Mouse (Mus musculus): ENCODE measurements around the gene Kel.

The Kel gene

DNA sequence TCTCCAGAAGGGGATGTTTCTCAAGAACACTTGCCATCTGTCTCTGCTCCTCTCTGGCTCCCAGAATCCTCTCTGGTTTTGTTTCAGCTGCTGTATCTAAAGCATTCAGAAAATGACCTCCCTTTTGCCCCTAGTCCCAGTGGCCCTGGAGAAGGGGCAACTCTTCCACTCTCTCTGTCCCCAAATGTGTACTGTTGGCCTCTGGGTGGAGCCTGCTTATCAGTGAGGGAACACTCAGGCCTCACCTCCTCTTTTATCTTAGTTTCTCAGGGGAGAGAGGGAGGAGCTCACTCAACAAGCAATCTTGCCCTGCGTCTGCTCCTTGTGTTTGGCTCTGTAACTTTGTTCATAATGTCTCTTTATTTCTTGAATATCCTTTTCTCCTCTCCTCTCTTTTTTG is at the start of gene Kel:
TSS of gene Kel (minus strand) at position 217 of the 400 bp plus-strand sequence.
- DNase-seq (ENCODE audit: low spot score in 2 of 2), result no peak

DNA sequence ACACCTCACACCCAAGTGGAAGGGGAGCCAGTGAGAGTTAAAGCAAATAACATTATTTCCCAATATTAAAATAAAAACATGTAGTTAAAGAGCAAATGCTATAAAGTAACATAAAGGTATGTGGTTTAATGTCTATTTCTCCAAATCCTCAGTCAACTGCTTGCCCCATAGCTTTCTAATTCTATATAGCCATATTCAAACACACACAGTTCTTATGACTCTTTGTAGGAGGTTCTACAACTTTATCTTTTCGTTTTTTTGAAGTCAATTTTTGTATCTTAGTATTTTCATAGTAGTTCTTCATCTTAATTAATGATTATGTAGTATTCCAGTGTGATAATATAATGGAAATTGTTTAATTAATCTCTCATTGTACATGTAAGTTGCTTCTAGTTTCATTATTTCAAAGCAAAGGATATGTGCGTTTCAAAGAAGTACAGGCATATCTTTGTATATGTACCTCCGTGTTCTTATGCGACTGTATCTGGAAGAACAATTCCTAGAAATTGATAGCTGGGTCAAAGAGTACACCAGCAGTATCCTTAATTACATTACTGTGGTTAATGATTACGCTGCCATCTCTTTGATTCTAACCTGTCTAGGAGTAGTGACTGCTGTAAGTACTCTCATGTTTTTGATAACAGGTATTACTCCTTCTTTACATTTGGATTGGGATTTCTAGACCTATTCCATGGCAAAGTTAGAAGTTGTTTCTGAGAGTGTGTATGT is 40.7 kb upstream of the Kel start:
- no peak for DNase-seq (ENCODE audit: low spot score in 2 of 2)

DNA sequence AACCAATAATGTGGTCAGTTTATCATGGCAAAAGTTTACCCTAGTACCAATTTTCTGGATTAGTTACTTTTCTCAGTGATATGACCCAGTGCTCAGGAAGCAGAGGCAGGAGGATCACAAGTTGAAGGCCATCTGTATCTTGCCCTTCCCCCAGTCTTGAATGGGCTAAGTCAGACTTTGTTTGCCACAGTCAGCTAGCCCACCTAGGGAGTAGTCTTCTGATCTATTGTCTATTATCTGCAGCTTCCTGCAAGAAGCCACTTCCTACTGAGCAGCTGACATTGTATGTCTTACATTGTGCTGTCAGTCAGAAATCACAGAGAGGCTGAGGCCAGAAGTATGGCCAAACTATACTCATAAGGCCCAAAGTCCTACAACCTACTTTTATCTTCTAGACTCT is 37.0 kb upstream of the Kel start:
- no peak for DNase-seq (ENCODE audit: low spot score in 2 of 2)

DNA sequence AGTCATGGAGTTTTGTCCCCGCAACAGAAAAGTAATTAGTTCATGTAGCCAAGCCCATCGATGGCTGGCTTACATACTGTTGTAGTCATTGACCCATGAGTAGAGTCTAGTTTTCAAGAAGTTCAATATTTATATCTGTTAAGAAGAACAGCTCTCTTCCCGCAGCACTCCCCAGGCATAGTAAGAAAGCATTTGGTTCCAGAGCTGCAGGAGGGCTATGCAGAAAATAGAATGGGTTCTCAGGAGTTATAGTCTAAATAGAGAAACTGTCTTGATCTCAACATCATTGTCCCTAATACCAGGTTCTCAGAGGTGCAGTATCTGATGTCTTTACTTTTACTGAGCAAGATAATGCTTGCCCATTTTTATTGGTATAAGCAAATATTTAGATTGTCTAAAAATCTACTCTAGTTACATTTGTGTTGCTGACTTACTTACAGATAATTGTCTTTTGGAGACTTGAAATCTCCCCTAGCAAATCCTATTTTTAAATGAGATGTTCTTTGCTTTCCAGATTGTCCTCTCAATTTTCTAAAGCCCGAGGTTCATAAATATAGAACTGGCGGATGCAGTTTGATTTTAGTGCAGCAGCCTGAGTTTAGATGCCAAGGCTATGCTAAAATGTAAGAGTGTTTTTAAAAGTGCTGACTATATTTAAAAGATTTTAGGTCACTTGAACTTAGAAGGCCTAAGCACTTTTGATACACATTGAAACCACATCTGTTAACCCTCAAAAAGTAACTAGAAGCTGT is 30.8 kb upstream of the Kel start:
- DNase-seq (ENCODE audit: low spot score in 2 of 2), result no peak

DNA sequence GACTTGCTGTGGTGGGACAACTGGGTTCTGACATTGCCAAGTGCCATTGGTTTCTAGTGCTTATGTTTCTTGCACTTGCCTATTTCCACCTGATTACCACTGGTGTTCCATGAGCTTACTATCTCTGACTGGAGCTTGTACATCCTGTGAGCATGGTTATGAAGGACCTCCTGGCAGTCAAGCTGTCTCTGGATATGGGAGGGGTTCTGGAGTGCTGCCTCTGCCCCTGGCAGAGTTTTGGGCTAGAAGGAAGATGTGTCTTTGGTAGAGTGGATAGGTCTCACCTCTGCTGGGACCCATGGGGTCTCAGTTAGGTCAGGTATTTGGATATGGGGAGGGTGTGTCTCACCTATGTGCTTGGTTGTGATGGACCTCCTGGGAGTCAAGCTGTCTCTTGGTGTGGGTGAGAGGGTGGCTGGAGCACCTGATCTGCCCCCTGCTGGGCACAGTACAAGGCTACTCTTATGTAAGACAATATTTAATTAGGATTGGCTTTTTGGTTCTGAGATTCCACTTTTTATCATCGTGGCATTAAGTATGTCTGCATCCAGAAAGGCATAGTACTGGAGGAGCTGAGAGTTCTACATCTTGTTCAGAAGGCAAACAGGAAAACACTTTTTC is 24.0 kb upstream of the Kel start:
- no peak for DNase-seq (ENCODE audit: low spot score in 2 of 2)

DNA sequence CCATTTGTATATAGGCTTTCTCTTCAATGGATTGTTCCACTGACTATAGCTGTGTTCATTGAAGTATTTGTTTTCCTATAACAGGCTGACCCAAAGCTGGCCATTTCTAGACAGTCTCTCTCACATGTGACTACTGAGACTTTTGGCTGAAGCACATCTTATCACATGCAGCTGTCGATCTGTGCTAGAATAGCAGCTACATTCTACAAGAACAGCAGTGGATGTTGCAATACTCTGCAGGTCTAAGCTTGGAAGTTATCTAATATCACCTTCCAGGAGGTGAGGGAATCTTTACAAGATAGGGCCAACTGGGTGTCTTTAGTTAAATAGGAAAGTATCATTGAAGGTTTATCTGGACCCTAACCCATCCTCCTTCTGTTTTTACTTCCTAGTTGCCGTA is 17.3 kb upstream of the Kel start:
- DNase-seq (ENCODE audit: low spot score in 2 of 2), result no peak

DNA sequence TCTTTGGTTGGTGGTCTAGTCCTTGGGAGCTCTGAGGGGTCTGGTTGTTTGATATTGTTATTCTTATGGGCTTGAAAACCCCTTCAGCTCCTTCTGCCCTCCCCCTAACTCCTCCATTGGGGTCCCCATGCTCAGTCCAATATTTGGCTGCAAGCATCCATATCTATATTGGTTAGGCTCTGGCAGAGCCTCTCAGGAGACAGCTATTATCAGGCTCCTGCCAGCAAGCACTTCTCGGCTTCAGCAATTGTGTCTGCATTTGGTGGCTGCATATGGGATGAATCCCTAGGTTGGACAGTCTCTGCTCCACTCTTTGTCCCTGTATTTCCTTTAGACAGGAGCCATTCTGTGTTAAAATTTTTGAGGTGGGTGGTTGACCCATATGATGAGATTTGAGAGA is 6.1 kb upstream of the Kel start:
- no peak for DNase-seq (ENCODE audit: low spot score in 2 of 2)

DNA sequence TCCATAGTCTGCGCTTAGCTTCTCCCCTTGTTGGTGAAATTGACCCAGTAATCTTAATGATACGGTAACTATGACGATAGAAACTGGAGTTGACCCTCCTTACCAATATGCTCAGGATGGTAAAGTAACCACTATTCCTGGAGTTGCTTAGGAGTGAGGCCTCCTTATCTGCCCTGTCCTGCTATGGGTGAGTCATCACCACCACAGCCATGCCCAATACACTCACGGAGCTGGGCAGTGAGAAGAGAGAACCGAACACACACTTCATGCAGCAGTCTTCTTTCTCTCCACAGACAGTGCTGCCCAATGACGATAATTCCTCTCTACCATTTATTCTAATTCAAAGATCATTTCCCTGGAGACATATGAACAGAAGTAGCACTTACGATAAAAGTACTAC is 2.1 kb upstream of the Kel start:
- DNase-seq (ENCODE audit: low spot score in 2 of 2), result no peak

DNA sequence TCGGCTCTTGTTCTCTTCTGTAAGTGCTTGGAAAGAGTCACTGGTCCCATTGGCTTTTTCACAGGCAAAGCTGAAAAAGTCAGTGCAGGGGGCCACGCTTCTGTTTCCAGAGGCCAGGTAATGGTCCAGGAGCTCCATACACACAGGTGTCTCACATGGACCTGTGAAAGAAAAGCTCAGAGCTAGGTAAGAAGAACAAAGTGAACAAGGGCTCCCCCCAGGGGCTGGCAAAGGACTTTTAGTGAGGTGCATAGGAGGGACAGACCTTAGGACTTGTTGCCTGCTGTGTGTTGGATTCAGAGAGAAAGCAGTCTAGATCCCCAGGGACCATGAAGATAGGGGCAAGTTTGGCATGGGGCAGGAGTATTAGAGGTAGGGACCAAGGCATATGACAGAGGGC is 1.2 kb downstream of the Kel start:
- no peak for DNase-seq (ENCODE audit: low spot score in 2 of 2)

DNA sequence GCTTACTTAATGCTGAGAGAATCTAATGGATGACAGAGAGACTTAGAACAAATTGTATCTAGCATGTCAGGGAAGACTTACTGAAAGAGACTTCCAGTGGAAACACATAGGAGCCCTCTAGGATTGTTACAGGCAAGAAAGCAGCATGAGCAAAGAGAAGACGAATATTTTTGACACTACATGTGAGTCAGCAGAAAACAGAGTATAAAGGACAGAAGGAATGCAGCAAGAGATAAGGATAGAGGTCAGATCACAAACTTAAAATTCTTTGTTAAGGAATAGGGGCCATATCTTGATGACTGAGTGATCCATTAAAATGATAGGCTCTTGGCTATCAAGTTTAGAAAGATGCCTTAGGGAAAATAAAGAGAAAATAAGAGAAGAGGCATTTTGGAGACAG is 2.9 kb downstream of the Kel start:
- DNase-seq (ENCODE audit: low spot score in 2 of 2), result no peak

DNA sequence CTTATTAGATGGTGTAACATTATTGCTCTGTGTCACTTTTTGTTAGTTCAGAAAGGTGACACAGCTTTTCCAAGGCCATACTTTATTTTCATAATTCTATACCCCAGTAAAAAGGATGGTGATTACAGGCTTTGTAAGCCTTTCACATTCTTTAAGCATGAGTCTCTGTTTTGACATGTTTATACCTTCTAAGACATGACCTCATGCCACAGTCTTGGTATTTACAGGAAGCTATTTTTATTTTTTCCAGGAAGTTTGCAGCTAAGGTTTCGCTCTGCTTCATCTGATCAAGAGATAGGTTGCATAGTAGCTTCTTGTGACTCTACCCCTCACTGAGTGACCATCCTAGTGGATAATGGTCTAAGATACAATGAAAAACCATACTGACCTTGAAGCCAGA is 9.7 kb downstream of the Kel start:
- no peak for DNase-seq (ENCODE audit: low spot score in 2 of 2)

DNA sequence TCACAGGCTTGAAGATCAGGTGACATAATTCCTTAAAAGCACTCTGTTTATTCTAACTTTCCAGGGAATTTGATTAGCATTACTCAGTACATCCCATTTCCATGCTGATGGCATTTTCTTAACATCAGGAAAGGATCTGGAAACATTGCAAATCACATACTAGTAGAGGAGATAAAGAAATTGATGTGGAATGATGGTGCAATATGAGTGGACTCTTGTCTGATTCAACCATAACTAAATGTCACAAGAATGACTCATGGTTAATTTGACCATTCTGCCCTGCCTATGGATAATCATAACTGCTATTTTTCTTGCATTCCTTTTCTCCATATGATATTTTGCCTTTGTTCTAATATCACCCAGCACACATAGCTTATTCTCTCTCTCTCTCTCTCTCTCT is 11.9 kb downstream of the Kel start:
- DNase-seq (ENCODE audit: low spot score in 2 of 2), result no peak

DNA sequence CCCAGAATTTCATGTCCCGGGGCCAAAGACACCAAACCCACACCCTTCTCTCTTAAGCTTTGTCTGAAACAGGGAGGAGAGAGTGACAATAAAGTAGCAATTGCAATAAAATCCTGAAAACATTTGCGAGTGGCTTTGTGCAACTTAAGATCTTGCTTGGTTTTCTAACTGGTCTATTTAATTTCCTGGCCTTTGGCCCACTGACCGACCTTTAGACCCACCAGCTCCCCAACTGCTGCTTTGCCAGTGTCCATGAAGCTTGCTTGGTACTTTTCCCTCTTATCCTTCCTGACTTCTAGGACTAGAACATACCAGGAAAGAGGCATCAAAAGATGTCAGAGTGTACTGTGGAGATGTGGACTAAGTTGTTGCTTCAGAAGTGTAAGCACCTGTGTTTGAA is 18.5 kb downstream of the Kel start:
- no peak for DNase-seq (ENCODE audit: low spot score in 2 of 2)

DNA sequence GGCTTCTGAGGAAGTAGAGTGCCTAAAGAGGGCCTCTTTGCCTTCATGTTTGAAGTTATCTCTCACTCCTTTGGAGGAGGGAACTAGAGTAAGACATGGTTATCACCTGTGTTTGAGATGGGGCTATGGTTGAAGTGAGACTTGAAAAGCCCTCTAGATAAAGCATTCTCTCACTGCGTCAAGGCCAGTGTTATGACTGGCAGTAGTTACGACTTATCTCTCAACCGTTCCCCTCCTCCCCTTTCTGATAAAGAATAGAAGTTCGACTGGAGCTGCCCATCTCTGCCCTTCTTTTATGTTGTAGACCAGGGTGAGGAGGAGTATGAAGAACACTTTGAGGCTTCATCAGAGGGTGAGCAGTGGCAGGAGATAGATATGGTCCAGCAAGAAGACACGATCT is 19.2 kb downstream of the Kel start:
- DNase-seq (ENCODE audit: low spot score in 2 of 2), result no peak

DNA sequence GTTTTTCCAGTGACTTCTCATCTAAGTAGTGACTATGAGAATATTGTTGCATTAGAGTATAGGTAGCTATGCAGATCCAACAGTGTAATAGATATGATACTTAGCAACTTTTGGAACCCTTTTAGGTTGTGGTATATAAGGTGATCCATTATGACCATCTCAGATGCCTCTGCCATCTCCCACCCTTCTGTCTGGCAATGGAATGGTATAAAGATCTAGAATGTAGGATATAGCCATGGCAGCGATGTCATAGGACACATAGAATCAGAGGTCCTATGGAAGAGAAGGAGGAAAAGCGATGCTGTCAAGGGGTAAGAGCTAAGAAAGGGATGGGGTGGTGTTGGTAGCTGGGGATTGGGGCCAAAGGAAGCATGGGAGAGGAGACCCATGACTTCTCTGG is 20.0 kb downstream of the Kel start, which contains the start of gene Llcfc1:
TSS of gene Llcfc1 (plus strand) at position 301 of the 400 bp plus-strand sequence.
- no peak for DNase-seq (ENCODE audit: low spot score in 2 of 2)

DNA sequence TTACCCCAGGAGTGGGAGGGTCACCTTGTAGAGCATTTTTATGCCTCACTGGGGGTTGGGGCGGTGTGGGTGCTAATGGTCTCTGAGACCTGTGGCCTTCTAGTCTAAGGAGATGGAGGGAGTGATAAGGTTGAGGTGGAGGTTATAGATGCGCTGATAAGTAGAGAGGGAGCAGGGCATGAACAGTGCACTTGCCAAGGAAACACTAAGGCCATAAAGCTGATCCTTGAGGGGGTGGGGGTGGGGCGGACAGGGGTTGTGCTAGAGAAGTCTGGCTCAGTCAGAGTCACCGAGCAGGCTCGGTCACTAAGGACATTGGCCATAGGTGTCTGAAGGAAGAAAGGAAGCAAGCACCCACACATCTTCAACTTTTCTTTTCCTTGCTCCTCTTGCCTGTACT is 22.5 kb downstream of the Kel start:
- no peak for DNase-seq (ENCODE audit: low spot score in 2 of 2)

DNA sequence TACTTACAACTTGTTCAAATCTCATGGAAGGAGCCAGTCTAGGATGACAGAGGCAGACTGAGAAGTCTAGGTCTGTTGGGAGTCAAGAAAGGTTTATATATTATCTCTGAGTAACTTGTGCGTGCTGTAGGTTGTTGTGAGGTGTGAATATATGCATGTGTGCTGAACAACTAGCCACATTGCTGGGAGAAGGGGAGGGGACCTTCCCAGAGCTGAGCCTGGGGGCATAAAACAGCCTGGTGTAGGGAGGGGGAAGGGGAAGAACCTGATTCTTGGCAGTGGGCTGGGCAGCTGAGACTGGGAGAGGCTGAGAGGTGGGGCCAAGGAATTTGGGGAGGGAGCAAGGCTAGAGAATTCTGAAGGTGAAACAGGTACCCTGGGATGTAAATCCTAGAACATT is 23.5 kb downstream of the Kel start, which contains the start of gene Trpv5:
TSS of gene Trpv5 (minus strand) at position 101 of the 400 bp plus-strand sequence.
- DNase-seq (ENCODE audit: low spot score in 2 of 2), result no peak

DNA sequence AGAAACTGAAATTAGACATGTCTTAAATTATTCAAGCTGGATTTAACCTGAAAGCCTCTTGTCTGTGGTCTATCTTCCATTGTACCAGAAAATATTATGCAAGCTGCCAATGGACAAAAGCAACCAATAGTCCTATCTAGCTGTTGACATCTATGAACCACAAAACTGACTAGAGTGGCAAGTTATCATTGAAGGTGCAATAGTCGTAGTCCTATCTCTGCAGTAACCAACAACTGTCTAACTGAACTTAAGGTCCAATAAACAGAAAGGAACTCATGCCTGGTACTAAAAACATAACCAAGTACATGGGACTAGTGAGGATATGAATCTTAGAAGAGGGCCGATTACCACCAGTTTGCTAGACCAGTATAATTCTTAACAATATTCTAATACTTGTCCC is 27.6 kb downstream of the Kel start:
- DNase-seq (ENCODE audit: low spot score in 2 of 2), result no peak

DNA sequence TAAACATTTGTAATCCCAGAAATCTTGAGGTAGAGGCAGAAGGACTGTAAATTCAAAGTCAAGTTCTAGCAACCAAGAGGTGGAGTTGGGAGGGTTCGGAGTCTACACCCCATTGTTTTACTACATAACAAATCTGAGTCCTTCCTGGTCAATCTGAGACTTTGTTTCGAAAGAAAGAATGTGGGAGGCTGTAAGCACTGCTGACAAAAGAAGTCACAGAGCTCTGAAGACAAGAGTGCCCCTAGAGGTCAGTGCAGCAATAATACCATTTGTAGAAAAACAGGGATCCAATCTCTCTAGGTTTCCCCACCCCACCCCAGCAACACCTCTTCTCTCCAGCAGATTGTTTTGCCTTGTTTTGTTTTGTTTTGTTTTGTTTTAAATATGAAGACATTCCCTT is 41.8 kb downstream of the Kel start:
- DNase-seq (ENCODE audit: low spot score in 2 of 2), result no peak

DNA sequence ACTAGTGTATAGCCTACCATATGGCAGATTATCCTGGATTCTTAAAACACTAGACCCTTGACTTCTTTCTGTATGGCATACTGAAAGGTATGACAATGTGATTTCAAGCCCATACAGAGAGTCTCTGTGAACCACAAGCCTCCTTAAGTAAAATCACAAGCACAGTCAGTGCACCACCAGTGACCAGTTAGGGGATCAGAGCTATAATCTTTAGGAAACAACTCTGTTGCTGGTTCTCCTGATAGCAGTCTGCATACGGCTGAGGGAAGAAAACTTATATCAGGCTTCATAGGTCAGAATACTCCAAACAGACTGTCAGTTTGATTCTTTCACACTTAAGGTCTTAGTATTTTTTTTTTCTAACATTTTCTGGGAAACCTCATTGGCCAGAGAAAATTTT is 45.7 kb downstream of the Kel start:
- no peak for DNase-seq (ENCODE audit: low spot score in 2 of 2)

DNA sequence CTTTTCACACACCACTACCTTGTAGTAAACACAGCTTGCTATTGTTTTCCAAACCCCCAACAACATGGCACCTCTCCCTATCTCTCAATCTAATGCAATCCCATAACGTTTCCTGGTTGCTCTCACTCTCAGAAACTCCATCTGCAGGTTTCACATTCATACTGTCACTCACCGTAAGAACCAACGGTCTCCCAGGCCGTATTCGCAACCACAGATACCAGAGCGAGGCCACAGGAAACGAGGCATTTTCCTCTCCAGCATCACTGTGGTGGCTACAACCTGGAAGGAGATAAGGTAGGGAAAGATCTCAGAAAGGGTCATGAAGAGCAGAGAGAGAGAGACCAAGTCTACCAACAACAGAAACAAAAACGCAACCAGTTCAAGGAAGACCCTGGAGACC is 49.5 kb downstream of the Kel start:
- DNase-seq (ENCODE audit: low spot score in 2 of 2), result no peak

DNA sequence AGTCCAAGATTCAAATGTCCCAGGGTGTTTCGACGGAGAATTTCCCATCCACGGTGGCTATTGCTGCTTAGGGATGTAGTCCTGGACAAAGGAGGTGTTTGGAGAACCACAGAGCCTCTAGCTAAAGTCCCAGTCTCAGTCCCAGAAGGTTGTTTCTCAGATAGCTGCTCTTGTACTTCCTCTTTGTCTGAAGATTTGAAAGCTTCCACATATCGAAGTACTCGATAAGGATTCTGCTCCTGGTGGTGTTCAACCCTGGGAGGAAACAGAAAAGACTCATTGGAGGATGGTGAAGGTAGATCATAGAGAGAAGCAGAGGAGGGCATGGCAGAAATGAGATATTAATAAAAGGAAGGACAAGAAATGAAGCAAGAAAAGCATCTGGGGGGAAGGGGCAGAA is 51.0 kb downstream of the Kel start:
- DNase-seq (ENCODE audit: low spot score in 2 of 2), result no peak

DNA sequence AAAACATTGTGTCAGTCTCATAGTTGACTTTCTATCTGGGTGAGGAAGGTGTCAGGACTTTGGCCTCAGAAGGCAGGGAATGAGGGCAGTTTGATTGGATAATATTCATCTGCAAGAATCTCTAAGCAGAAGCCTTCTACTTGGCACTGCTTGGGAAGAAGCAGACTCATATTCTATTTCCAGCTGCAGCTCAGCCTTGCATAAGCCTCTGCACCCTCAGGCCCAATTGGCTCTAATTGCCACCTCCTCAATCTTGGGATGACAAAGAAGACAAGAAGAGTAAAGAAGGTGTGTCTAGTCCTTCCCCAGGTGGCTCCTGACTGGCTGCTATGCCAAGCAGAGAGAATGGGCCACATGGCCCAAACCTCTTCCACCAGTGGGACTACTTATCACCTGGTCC is 57.5 kb downstream of the Kel start:
- no peak for DNase-seq (ENCODE audit: low spot score in 2 of 2)
